Mouse (Mus musculus) megakaryocyte-erythroid progenitor cell, adult 5-6 weeks (primary cell): ENCODE data around the gene Ppm1h. TPM values are rescaled to one million over a fixed set of nuclear protein-coding genes. Genes with fewer than 3 reads are reported as not detected.

Source experiments
- ATAC-seq: replicated peaks from 2 replicates; pipeline ENCODE4 v1.8.0; 2016; ENCODE audit warnings: mild to moderate bottlenecking, inconsistent platforms; ENCODE audit not compliant: severe bottlenecking, poor library complexity, low FRiP score, low TSS enrichment
- total RNA-seq, 2 experiments: library from RNA; stranded (forward) in 1 of 2; stranded (reverse) in 1 of 2; fragments of 200-1000, 215-1000 nt in 1 of 2; fragments of >200 nt in 1 of 2; fragmentation: Nextera tagmentation in 1 of 2; gene quantifications; 2 replicates each; pipeline ENCODE4 v1.2.3; 2014 to 2017

Ppm1h gene
- total RNA-seq, 2 experiments from 2014 or later: 2.8 to 3.7 TPM

DNA sequence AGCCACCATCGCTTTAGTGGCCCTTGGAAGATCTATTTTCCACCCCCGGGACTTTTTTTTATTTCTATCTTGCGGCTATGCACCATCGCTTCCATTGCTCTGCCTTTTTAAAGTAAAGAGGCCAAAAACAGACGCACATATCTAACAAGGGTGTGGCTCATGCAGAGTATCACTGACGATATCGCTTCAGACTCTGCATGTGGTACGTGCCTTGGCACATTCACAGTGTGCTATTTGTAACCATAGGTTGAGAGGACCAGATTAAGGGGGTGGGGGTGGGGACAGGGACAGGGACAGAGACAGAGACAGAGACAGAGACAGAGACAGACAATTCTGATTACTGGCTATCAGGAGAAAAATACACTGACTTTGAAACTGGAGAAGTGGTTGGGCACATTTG, 164.4 kb downstream of the Ppm1h start:
- no peak for ATAC-seq

DNA sequence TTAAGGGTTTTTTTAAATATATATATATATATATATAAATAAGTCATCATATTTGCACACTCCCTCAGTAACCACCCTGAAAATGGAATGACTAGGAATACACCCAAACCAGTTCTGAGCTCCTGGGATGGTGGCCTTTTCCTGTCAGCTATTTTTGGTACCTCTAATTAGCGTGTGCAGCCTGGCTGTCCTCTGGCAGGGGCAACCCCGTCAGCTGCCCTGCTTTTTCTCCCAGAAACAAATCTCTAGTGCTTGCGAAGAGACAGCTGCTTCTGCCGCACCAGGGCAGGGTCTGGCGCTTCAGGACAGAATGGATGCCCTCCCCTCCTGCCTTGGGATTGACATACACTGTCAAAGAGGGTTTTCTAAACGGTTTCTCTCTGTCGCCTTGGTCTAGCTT, 166.9 kb downstream of the Ppm1h start:
- no peak for ATAC-seq

DNA sequence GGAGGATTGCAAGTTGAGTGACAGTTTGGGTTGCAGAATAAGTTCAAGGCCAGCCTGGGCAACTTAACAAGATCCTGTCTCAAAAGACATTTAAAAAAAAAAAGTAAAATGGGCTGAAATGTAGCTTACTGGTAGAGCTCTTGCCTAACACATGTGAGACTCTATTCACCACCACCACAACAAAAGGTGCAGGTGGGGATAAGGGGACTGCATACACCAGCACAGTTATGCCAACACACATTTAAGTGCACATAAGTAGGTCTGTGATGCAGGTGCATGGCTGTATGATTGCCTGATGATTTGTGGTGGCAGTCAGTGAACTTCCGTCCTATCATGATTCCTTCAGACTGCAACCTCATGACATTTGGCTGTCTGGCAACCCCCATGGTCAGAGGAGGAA, 167.9 kb downstream of the Ppm1h start:
- no peak for ATAC-seq

DNA sequence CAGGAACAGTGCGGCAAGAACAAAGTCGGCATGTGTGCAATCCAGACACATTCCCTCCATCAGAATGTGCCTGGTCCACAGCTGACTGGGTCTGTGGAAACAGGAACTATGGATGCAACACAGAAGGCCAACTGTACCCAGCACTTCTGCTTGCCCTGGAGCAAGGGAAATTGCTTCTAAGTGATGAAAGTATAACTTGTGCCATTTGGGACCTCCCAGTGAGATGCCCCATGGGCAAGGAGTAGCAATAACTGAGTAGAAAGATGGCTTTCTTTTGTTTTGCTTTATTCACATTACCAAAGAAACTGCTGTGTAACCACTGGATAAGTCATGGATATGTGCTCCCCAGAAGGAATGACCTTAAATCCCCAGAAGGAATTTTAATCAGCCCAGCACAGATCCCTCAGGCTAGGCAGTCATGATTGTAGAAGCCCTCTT, 169.5 kb downstream of the Ppm1h start:
- no peak for ATAC-seq

DNA sequence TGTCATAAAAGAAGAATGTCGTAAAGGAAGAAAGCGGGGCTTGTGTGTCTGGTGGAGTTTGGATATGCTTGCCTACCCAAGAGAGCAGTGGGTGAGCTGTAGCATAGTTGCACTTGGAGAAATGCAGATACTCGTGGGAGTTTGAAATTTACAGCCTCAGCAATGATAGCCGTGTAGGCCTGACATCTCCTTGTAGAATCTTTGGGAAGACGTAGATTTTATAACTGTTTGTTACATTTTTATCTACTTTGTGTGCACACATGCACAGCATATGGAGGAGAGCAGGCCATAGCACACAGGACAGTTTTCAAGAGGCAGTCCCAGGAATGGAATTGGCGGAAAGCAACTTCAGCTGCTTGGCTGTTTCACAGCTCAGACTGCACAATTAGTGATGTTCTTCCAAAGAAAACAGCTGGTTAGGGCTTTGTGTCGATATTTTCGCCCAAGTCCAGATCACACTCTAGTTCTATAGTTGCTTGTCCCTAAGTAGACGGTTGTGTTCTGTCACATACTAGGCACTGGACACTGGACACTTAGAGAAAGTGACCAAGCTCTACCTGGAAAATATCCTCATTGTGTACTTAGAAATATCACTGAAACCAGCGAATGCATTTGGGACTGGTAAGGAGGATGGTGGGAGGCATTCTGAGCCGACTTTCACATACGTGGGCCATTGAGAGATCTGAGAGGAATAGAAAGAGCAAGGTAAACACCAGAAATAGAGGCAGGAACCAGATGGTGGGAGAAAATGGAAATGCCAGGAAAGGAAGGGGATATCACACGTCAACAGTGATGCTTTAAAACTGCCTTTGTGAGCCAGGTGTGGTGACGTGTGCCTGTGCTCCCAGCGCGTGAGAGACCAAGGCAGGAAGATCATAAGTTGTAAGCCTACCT, 173.0 kb downstream of the Ppm1h start:
- ATAC-seq: no peak

DNA sequence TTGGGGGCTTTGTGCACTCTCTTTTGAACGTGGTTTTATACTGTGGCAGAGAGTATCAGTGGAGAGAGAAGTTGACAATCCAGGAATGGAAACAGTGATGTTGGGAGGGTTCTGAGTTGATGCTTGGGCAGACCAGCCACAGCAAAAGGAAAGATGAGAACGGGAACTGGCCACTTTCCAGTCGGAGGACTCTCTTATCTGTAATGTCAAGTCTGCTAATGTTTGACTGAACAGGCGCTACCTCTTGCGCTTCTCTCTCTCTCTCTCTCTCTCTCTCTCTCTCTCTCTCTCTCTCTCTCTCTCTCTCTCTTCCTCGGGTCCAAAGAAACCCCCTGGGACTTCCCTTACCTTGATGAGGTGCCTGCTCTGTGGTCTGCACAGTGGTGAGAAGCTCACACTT, 176.0 kb downstream of the Ppm1h start:
- ATAC-seq: no peak

DNA sequence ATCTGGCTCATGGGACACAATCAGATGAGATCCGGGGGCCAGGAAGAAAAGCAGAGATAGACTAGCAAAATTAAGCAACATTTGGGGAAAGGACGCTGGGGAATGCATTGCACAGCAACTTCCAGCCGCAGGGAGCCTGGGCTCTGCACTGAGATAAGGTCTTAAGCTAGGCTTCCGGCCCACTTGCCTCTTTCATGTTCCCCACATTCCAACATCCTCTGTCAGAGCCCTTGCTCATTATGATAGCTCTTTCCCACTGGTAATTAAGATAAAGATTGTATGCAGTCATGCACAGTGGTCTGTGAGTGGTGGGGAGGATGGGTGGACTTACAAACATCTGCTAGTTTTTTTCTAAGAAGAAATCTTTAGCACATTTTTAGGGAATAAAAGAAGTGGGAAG, 176.6 kb downstream of the Ppm1h start:
- ATAC-seq: no peak

DNA sequence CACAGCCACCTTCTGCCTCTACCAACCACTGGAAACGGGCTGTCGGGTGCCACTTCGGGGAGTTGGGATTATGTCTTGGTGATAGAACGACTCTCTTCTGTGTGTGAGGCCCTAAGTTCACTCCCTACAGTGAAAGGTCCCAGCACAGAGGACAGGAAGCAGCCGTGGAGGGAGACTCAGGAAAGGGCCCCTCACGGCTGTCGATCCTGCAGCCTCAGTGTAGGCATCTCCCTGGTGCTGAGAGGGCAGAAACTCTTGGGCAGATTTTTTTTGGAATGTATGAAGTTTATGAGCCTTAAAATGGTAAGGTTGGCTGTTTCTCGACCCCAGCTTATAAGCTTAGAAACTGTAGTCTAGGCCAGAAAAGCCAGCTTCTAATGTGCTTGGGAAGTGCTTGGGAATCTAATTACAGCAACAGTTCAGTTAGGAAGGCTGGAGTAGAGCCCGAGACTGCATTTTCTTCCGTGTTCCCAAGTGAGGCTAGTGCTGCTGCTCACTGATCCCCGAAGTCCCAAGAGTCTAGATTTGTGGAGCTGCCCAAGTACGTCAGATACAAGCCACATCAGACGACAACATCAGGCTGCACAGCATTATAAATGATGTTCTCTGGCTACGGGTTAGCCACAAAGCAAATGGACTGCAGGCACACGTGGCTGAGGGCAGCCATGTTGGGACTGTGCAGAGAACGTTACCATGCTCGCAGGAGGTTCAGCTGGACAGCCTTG, 177.6 kb downstream of the Ppm1h start:
- ATAC-seq: no peak

DNA sequence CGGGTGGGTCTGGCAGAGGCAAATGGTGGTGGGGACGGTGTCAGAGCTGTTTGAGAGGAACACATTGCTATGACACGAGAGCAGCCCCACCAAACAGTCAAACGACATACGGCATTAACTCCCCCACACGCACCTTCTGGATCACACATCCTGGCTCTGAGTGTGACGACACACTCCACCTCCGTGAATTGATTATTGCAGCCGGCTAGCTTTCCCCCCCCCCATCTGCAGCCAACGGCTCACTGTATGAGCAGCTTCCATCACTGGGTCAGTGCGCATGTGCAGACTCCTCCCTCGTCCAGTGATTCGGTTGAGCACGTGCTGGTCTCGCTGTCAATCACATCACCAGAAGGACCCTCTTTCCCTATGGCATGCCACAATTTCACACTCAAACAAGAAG, 178.6 kb downstream of the Ppm1h start:
- no peak for ATAC-seq

DNA sequence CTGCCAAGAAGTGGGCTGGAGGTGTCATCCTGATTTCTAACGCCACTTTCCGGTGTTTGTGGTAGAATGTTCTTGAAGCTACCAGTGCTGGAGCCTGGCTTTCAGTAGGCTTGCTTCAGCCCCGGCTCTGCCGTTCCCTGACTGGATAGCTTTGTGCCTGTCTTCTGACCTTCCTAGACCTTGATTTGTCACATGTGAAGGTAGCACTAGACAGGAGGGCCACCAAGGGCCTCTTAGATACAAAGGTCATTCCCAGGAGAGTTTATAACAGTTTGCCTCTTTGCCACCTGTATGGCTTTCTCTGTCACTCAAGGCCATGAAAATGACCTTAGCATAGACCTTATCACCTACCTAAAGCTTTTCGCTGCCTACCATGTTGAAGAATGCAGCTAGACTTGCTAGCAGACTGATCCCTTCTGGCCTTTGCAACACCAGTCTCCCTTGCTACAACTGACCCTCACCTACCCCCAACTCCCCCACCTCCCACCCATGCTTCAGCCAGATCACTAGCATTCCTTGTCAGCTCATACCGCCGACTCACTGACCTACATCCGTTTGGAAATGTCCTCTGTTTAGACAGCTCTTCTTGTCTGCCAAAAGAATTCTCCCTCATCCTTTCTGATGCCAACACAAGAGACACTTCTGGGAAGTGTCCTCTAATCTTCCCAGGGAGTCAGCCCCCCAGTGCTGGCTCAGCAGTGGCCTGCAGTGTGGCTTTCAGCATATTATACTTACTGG, 180.5 kb downstream of the Ppm1h start:
- ATAC-seq: no peak

DNA sequence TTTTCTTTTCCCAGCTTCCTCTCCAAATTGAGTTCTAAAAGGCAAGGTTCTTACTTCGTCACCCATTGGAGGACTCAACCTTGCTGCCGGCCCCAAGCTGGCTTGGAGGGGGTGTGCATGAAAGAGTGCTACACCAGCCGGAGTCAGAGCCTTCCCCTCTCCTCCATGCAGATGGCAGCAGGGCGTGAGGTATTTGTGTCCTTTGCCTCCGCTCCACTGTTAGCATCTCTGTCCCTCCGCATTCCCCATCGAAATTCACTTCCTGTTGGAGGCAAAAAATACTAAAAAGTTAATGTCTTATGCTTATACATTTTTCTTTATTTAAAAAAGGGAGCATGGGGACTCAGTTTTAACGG, 181.1 kb downstream of the Ppm1h start:
- ATAC-seq: no peak

DNA sequence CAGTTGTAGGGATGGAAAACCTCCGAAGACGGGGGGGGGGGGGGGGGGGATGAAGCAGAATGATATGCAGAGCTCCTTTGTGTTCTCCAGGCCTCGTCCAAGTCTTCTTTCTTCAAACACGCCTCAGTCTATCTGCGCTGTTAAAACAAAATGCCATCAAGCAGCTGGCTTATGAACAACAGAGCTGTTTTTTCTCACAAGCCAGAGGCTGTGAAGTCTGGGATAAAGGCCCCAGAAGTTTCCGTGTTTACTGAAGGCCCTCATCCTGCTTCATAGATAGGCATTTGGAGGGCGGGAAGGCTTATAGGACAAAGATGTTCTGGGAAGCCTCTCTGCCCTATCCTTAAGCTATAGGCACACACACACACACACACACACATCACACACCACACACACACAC, 181.5 kb downstream of the Ppm1h start:
- ATAC-seq: no peak

DNA sequence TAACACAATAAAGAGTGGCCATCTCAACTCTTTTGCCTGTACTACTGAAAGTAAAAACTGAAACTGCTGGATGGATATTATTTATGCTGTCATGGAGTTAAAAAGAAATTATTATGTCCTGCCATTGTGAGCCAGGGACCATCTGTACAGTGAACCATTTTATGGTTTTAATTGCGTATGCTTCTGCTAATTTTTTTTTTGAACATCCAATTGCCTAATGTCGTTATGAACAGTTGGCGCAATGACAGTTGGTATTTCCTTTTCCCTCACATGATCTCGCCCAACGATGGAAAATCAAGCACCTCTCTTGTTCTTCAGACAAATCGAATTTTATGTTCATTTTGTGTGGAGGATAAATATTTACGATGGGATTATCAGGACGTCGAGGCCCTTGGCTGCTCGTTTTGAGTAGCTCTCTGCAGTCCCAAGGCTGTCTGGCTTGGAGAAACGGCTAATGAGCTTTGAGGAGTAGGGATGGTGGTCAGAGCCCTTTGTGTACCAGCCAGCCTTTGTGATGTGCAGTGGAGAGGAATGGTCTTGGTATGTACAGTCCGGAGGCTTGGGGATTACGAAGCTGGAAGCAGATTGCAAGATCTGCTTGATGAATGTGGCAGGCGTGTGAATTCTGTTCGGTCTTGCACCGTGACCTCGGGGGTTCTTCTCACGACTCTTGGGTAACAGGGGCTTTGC, 183.3 kb downstream of the Ppm1h start:
- ATAC-seq: no peak

DNA sequence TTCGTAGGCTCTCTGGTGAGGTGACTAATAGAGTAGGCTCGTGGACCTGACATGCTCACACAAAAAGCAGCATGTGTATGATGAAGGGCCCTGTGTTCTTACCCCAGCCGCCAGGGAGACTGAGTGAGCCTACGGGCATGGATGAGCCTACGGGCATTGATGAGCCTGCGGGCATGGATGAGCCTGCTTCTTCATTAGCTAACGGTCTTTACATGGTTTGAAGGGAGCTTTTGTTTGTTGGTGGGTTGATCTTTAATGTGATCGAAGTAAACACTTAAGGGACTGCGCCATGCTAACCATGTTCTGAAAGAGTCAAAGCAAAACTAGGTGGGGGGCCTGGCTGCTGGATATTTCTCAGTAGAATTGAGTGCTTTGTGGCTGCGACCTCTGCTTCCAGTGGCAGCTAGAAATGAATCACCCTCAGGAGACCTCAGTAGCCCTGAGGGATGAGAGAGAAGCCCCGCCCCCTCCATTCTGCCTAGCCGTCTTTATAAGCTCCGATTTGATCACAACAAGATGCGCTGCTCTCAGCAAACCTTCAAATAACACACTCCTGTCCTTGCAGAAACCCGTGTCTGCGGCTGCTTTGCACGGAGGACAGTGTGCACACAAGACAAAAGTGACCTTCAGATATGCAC, 183.9 kb downstream of the Ppm1h start:
- no peak for ATAC-seq

DNA sequence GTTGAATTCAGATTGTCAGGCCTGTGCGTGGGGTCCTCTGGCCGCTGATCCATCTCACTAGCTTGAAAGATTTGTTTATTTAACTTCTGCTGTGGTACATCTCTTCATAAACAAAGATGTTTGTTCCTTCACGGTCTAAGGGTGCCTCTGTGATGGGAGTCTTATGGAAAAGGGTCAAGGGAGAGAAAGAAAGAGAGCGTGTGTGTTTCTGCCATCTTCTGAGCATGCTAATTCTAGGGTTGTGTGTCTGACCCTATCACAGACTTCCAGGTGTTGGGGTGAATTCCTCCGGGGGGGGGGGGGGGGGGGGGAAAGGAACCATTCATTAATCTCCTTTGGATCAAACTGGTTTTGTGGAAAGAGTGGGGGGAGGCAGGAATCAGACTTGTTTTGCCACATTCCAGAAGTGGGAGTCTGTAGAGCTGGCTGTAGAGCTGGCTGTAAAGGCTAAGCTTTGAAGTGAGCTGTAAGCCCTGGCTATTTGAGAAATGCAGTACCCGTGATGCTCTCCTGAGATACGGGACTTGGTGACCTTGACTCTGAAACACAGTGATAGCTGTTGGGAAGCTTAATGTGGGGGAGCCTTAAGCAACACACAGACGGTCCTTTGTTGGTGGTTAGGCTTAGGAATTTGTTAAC, 191.4 kb downstream of the Ppm1h start:
- no peak for ATAC-seq

DNA sequence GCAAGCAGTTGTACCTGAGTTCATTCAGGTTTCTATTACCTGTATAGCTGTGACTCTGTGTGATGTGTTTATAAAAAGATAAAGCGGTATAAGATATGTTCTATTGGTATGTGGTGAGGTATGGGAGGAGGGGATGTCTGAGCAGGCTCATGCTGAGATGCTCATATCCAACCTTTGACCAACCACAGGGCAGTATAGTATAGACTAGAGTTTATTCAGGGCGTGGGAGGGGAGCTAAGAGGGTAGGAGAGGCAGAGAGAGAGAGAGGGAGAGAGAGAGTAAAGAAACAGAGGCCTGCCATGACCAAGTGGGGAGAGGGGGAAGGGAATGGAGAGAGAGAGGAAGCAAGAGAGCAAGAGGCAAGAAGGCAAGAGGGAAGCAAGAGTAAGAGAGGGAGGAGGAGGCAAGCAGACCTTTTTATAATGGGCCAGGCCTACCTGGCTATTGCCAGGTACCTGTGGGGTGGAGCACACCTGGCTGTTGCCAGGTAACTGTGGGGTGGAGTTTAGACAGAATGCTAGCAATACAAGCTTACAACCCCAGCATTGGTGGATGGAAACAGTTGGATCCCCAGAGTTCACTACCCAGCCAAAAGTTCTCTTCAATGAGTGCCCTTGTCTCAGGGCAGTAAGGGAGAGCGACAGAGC, 192.4 kb downstream of the Ppm1h start:
- ATAC-seq: no peak

DNA sequence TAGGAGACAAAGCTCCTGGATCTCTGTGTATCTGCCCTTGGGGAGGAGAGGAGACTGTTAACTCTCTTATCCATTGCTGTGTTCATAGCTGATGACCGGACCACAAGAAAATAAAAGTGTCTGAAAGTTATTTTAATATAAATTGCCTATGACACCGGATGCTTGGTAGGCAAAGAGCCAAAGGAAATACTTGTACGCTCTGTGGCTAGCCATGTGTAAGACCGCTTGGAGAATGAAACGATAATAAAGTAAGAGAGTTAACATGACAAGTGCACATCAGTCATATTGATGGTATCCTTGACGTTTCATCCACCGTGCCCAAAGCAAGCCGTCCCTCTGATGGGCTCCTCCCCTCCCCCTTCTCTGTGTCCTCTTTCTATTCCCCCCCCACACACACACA, 194.2 kb downstream of the Ppm1h start:
- no peak for ATAC-seq

DNA sequence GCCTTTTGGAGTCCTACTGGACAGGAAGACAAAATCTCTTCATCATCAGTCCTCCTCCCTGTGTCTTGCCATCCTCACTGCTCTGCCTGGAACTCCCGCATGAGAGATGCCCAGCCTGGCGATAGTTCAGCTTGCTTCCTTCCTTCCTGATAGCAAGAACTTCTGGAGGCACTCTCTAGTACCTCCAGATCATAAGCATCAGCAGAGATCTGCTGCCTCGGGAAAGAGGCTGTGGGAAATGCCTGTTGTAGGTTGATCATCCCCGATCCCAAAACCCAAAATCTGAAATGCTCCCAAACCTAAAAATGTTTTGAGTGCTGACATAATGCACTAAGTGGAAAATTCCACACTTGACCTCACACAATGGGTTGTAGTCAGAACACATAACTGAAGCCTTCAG, 198.4 kb downstream of the Ppm1h start:
- no peak for ATAC-seq
